23 mouse cellular contexts compared by ENCODE assay signal in genomic region chr17:81377195-81377594, GRCm38 (mm10).
A peak's percentile ranks its signal among the peaks of the same experiment; 100 is the strongest.
DNase-seq lines count a peak whose midpoint lies in the region; ATAC-seq and TF ChIP-seq lines count a peak whose summit lies in the region.
"Had no signal": no experiment of that assay in that cellular context is flagged by ENCODE, and none has a peak within 500 bp of the region (broad histone marks: within the 10 kb centered on the region; RNA-seq: fewer than 3 reads in every experiment).

No protein-coding gene starts in this region.

- no peaks in the 10 kb centered on the region for H3K9me3 ChIP-seq in neural tube, embryonic 12.5 days
- no peaks in the 10 kb centered on the region for H3K9me3 ChIP-seq in forebrain, postnatal 0 days (ENCODE audit: low read length)
- H3K9me3 ChIP-seq: embryonic facial prominence, embryonic 15.5 days; heart, embryonic 13.5 days; hindbrain, embryonic 13.5 days had no signal

- no peak overlapping the region for H3K4me2 ChIP-seq in neural tube, embryonic 12.5 days (replicated peaks)
- H3K4me2 ChIP-seq in forebrain, postnatal 0 days (ENCODE audit: low read depth) = no peak overlapping the region
- H3K4me2 ChIP-seq: embryonic facial prominence, embryonic 15.5 days; heart, embryonic 13.5 days; hindbrain, embryonic 13.5 days had no signal

- H3K27ac ChIP-seq in neural tube, embryonic 12.5 days = no peak overlapping the region
- no peak overlapping the region for H3K27ac ChIP-seq in forebrain, postnatal 0 days (ENCODE audit: low read depth, low read length)
- H3K27ac ChIP-seq: embryonic facial prominence, embryonic 15.5 days; heart, embryonic 13.5 days; hindbrain, embryonic 13.5 days; hindbrain, postnatal 0 days had no signal

- WGBS in neural tube, embryonic 12.5 days = 10% methylated on average over 1 of the region's 1 CpGs
- WGBS in forebrain, postnatal 0 days = 18% methylated on average over 1 of the region's 1 CpGs

- H3K9ac ChIP-seq in neural tube, embryonic 12.5 days = no peak overlapping the region
- H3K9ac ChIP-seq in forebrain, postnatal 0 days = no peak overlapping the region
- H3K9ac ChIP-seq: embryonic facial prominence, embryonic 15.5 days; heart, embryonic 13.5 days; hindbrain, embryonic 13.5 days had no signal

- DNase-seq in embryo, embryonic 10.5 days (ENCODE audit: low spot score) = peak; percentile 14
- DNase-seq in embryo, embryonic 9.5 days (ENCODE audit: extremely low spot score) = no peak
- DNase-seq in neural tube, embryonic 10.5 days (ENCODE audit: extremely low spot score, low spot score) = no peak
- DNase-seq in forebrain, postnatal 0 days = no peak
- no peak for DNase-seq in ovary, adult 18-20 months (ENCODE audit: low spot score)
- DNase-seq in kidney, postnatal 10 days = no peak
- no peak for DNase-seq in right cerebral cortex, adult 18-20 months
- DNase-seq: adrenal gland, adult 8-10 months; B cell, adult 2 months; cerebellum, adult 18-20 months; cerebellum, adult 9-11 months; cerebellum, postnatal 36 days; gastrocnemius, adult 2 months; gastrocnemius, postnatal 36 days; heart, postnatal 36 days had no signal

- peak; percentile 91 for ATAC-seq in neural tube, embryonic 12.5 days (ENCODE audit: low FRiP score, low read depth)
- peak; percentile 36; the same call in 1 of the 2 replicates for ATAC-seq in forebrain, postnatal 0 days
- ATAC-seq: CD4-positive, CD25-positive, alpha-beta regulatory T cell, adult 4 months; hindbrain, postnatal 0 days had no signal

- H3K4me3 ChIP-seq in neural tube, embryonic 12.5 days = no peak overlapping the region
- H3K4me3 ChIP-seq in forebrain, postnatal 0 days (ENCODE audit: low read depth, low read length) = no peak overlapping the region
- H3K4me3 ChIP-seq: embryonic facial prominence, embryonic 15.5 days; erythroblast, embryonic 14.5 days; gastrocnemius, adult 2 months; heart, embryonic 13.5 days; hindbrain, embryonic 13.5 days had no signal

- H3K27me3 ChIP-seq in neural tube, embryonic 12.5 days (replicated peaks) = no peaks in the 10 kb centered on the region
- H3K27me3 ChIP-seq in forebrain, postnatal 0 days (ENCODE audit: insufficient read depth, low read length) = no peaks in the 10 kb centered on the region
- H3K27me3 ChIP-seq: embryonic facial prominence, embryonic 15.5 days; heart, embryonic 13.5 days; hindbrain, embryonic 13.5 days had no signal

- no peak for TF ChIP-seq CTCF in forebrain, postnatal 0 days (IDR thresholded peaks at IDR 0.05; ENCODE audit: low read depth)

- H3K36me3 ChIP-seq in neural tube, embryonic 12.5 days = no peaks in the 10 kb centered on the region
- no peaks in the 10 kb centered on the region for H3K36me3 ChIP-seq in forebrain, postnatal 0 days (ENCODE audit: insufficient read depth)
- H3K36me3 ChIP-seq: embryonic facial prominence, embryonic 15.5 days; G1E; hindbrain, embryonic 13.5 days had no signal

- H3K4me1 ChIP-seq in neural tube, embryonic 12.5 days = peaks cover 7% of the 10 kb centered on the region
- no peaks in the 10 kb centered on the region for H3K4me1 ChIP-seq in forebrain, postnatal 0 days (ENCODE audit: insufficient read depth)
- H3K4me1 ChIP-seq: embryonic facial prominence, embryonic 15.5 days had no signal
